Mouse (Mus musculus) left cerebral cortex, postnatal 4 days (tissue): Measurements from ENCODE around the gene Ano6. TPM values are rescaled to one million over a fixed set of nuclear protein-coding genes. Genes with fewer than 3 reads are reported as not detected.

ENCODE experiments used
- DNase-seq: peaks from one replicate; pipeline ENCODE4 v3.0.0-alpha.2; 2022
- intact Hi-C: fragments of 180-260 bp; cut with DNase I; formaldehyde crosslinking; loops from one replicate; pipeline ENCODE4 v1.15.1; 2025
- total RNA-seq, 2 experiments: library from RNA; stranded (reverse); gene quantifications; 2 replicates each; pipeline ENCODE4 v1.2.3; 2021

Ano6 gene
- total RNA-seq, 2 experiments from 2014 or later: 26.9 to 27.2 TPM

DNA sequence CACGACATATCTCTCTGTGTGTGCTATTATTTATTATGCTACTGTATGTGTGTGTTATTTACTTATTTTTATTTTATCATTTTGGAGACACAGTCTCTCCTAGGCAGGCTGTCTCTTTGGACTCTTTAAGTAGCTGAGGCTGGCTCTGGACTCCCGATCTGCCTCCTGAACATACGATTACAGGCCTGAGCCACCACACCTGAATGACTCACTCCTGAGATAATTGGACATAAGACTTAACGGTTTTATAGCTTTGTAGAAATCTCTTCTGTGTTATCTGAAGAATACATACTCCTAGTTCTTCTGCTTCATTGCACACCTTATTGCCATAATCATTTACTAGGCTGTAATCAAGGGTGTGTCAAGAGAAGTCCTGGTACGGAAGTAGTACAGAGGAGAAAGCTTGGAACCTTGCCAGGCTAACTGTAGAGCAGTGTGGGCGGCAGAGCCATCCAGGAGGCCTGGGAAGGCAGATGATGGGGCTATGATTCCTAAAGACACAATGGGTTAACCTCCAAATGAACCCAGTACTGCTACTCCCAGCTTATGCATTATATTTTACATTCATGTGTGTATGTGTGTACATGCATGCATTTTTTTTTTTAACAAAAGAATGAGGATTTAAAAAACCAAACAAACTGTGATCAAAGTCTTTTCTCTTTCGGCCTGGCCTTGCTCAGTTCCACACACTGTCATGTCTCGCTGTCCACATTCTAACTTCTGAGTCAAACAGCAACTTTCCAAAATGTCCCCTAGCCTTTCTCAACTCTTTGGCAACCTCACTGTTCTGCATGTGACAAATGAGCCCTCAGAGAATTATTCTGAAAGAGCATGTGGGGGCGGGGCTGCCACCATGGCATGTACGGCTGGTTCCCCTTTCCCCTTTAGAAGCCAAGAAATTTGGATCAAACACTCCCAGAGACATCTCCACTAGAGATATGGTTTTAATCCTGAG lies 4.2 kb downstream of the Ano6 start:
- no peak for DNase-seq
- intact Hi-C loops: loop anchor here (10.0 kb wide), 1 partner anchor 490 kb away; the partner anchor contains the start of gene Arid2

DNA sequence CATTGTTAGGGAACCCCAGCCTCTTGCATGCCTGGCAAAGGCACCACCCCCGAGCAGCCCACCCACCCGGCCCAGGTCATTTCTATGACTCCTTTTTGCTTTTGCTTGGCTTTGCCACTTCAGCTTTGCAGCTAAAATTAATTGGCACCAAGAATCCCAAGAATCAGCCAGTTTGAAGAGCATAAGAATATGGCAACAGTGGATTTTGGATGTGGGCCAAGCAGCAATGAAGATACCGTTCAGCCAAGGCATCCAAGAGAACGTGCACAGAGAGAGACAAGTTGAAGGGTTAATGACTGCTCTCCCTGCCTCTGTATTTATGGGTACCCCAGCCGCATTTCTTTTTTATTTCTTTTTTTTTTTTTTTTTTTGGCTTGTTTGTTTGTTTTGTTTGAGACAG lies 5.4 kb downstream of the Ano6 start:
- no peak for DNase-seq
- intact Hi-C loops: loop anchor here (10.0 kb wide), 1 partner anchor 489 kb away; the partner anchor contains the start of gene Arid2

DNA sequence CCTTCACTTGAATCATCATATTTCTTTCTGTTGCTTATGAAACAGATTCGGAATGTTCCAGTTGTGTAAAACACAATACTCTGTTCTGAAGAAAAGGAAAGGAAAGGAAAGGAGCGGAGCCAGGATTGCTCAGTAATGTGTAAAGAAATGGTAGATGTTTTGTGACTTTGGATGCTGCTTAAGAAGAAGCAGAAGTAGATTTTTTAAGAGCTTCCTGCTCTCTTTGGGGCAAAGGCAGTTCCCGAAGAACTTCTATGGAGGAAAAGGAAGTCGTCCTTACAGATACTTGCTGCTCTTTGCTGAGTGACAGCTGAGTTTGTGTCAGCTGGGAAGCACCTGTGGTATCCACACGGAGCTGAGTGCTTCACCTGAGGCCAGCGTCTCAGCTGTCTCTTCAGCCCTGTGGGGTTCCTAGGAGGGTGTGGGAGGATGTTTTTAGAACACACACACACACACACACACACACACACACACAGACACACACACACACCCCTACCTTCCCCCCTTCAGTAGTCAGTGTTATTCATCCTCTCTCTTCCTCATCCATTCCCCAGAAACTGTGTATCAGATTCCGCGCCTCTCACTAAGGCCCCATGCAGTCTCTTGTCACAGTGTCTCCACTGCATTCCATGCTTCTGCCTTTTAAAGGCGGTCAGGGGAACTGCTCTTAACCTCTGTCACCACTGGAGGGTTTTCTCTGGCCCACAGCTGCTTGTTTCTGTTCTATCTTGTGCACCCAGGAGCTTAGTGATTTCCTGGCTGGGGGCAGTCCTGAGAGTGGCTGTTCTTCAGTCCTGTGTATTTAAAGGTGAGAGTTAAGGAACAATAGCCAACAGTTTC lies 6.7 kb downstream of the Ano6 start:
- intact Hi-C loops: loop anchor here (10.0 kb wide), 1 partner anchor 487 kb away; the partner anchor contains the start of gene Arid2
- no peak for DNase-seq

DNA sequence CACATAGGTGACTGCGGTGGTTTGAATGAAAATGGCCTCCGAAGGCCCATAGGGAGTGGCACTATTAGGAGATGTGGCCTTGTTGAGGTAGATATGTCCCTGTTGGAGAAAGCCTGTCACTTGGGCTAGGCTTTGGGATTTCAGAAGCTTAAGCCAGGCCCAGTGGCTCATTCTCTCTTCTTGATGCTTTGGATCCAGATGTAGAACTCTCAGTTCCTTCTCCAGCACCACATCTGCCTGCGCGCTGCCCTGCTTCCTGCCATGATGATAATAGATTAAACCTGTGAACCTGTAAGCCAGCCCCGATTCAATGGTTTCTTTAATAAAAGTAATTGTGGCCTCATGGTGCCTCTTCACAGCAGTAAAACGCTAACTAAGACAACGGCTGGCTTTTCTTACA lies 7.6 kb downstream of the Ano6 start:
- intact Hi-C loops: loop anchor here (10.0 kb wide), 1 partner anchor 487 kb away; the partner anchor contains the start of gene Arid2

DNA sequence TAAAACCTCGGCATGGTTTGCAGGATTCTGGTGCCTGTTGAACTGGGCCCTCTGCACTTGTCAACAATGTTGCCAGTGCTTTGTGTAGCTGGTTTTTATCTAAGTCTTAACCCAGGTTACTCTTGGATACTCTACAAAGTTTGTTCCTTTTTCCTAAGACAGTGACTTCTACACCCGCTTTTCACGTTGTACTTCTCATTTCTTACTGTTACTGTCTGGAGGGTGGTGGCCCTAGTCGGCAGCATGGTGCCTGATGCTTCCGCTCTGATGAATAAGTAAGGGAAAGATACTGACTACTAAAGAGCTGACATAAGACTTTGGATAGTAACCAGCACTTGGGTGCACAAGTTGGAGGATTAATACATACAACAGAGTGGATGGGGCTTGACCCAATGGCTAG lies 9.0 kb downstream of the Ano6 start:
- DNase-seq: no peak
- intact Hi-C loops: loop anchor here (10.0 kb wide), 1 partner anchor 485 kb away; the partner anchor contains the start of gene Arid2

More for the DNA sequence above, 7.6 kb downstream of the Ano6 start:
- no peak for DNase-seq

DNA sequence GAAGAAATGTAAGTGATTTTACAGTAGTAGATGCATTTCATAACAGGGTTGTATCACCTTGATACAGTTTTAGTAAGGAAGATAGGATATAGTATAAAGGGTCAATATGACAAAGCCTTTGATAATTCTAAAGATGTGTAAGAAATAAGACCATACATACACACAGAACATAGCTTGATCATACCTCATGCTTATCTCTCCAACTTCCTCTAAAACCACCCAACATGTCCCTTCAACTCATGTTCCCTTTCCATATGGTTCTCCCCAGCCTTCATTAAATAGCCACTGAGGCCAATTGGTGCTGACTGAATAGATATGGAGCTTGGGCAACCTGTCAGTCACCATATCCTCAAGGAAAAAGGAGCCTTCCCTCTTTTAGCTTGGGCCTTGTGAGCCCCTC lies 9.4 kb downstream of the Ano6 start:
- no peak for DNase-seq
- intact Hi-C loops: no loop called here

DNA sequence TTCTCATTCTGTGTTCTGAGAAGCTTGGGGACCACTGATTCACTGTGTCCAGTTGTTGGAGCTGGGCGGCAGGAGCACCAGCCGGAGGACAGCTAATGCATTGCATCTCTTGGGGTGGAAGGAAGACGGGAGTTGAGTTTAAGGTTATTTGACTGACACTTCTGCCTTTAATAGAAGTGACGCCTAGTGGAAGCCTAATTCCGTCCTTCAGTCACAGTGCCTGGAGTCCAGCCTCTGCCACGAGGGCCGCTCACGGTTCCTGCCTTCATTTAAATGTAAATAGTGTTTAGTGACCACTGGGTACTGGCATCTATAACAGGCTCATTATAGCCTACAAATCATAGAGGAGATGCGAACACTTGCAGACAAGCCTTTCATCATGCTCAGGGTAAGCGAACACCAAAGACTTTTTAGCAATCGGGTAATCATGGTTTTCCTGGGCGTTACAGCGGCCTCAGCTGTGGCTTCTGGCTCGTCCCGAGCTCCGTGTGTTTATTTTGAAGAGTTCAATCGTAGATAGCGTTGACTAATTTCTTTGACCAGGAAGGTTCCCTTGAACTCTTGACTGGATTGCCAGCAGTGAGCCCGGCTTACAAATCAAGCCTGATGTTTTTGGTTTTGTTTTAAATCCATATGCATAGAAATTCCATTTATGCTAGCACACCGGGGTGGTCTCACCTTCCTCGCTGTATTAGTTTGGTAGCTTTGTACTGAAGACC lies 10.8 kb downstream of the Ano6 start:
- intact Hi-C loops: no loop called here
- no peak for DNase-seq

DNA sequence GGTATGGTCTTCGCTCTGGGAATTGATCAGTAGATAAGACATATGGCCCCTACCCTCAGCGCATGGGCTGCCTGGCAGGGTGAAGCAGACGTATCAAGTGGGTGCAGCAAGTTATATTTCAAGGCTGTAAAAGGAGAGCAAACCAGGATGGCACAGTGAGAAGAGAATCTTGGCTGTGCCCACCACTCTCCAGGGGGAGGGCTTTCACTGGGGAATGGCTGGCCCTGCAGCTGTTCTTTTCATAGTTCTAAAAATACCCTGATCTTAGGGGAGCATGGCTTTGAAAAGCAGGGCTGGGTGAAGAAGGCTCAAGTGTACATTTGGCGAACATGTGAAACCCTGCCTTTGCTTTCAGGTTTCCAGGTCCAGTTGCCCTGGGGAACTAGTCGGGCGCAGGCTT lies 11.5 kb downstream of the Ano6 start:
- intact Hi-C loops: no loop called here
- DNase-seq: no peak

DNA sequence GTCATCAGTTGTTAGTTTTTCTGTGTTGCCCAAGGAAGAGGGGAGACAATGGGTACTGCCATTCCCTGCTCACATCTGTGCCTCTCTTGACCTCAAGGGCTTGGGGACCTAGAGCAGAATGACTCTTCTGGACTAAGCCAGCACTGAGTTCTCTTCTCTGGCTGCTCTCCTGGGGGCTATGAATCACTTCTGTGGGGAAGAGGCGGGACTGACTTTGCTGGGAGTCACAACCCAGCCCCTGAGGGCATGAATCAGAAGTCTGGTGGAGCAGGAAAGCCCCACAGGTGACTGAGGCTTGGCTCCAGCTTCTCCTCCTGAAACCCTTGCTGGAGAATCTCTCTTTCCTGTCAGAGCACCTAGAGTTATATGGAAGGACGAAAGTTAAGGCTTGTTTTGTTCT lies 12.1 kb downstream of the Ano6 start:
- intact Hi-C loops: no loop called here
- no peak for DNase-seq

DNA sequence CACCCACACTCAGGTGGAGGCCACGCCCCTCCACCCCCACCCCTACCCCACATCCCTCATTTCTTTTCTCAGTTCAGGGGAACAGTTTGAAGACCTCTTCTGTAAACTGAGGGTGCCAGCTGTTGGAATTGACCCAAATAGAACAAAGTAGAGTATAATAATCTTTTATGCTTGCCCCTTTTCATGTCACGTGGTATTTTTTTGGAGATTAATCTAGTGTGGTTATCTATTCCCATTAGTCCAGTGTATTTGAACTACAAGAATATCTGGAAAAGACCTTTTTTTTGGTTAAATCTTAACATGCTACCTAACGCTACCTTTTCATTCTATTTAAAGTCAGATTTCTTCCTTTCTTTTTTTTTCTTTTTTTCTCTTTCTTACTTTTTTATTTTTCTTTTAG lies 12.8 kb downstream of the Ano6 start:
- DNase-seq: no peak
- intact Hi-C loops: no loop called here

DNA sequence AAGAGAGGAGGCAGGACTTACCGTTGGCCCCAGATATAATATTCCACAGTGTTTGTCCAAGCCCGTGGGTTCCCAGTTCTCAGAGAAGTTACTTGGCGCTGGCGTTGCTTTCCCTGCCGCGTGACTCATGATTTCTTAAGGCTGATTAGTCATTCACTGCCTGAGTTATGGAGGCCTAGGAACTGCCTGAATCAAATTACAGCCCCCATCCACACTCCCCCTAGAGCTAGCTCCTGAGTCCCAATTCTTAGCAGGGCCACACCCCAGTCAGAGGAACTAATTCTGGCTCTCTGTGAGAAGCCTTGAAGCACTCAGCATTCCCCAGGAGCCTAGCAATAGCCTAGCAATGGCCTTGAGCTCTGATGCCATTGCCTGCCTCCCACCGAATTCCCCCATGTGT lies 13.6 kb downstream of the Ano6 start:
- intact Hi-C loops: no loop called here

DNA sequence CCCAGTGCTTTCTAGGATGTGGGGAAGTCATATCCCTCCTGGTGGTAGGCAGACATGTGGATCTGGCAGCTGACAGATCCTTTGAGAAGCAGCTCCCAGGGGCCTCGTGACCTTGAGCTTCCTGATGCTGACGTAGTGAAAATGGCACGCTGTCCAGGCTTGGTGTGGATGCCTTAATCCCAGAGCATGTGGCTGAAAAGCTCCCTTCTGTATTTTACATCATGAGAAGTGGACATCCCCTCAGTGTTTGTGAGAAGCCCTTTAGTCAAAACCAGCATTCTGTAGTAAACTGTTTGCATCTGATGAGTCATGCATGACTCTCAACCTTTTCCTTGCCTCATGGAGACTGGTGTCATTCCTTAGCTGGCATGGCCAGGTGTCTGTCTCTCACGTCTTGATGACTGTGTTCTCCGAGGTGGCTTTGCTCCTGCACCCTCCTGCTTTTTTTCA lies 14.4 kb downstream of the Ano6 start:
- intact Hi-C loops: no loop called here
- DNase-seq: no peak

More for the DNA sequence above, 13.6 kb downstream of the Ano6 start:
- DNase-seq: no peak

DNA sequence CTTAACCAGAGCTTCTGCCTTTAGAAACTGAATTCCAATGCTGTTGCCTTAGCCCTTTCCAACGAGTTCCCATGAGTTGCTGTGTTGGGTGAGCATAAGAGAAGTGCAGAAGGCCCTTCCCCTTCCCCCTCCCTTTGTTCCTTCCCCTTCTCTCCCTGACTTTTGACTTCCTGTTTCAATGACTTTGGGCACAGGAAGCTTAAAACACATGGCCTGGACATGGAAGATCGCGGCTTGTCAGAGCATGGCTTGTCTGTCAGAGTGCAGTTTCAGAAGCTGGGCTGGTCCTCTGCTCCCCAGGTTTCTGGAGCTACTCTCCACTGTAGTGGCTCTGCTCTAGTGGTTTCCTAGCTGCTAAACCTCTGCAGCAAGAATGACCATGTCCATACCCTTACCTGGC lies 17.3 kb downstream of the Ano6 start:
- intact Hi-C loops: no loop called here
- no peak for DNase-seq

DNA sequence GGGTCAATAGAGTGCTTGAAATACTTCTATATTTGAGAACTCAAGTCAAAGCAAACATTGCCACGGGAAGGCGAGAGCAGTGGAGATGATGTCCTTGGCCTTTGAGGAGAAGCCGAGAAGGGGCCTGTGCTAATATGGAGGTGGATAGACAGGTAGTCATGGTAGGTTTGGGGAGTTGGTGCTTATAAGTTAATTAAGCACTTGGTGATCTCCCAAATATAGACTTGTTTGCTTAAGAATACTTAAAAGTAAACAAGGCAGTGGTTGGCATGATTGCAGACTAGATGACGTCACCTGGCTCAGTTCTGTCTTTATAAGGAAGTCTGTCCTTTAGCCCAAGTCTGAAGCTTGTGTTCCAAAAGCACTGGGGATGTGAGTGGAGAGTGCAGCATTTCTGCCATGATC lies 19.7 kb downstream of the Ano6 start:
- DNase-seq: no peak
- intact Hi-C loops: no loop called here

DNA sequence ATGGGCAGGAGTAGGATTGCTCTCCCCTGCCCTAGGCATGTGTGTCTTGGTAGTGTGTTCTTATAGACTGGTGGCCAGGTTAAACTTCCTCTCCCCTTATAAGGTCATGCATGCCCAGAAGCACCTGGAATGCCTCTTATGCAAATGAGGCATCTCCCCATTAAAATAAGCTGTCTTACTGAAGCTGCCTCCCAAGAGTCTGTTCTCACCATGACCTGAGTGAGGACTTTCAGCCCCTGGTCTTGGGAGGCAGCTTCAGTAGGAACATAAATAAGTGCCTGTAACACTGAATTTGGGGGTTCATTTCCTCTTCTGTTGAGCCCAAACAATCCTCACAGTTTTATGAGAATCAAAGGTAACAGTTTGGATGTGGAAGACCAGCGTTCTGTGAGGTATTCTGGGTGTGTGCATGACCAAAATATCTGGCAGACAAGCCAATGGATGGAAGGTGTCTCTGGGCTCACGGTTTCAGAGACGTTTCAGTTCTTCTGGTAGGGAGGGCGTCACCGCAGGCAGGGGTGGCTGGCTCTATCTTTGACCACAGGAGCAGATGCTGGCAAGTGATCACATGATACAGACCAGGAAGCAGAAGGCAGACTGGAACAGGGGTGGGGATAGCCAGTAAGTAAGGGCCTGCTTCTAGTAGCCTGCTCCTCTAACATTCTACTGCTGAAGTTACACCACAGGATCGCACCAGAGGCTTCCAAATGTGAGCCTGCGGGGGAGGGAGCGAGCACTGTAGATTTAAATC lies 22.4 kb downstream of the Ano6 start:
- DNase-seq: no peak
- intact Hi-C loops: no loop called here

DNA sequence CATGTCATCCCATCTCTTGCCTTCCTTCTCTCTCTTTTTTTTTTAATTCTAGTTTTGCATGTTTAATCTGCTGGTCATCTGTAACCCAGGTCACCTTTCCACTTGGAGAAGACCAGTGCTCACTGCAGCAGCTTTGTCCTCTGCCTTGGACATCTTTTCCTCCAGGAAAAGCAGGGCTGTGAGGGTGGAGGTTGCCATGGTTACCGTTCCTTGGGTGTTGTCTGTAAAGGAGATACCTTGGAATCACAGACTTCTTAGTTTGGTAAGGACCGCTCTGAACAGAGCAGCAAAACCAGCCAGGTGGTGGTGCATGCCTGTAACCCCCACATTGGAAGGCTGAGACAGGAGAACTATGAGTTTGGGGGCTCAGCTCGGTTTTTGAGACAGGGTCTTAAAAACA lies 26.9 kb downstream of the Ano6 start:
- no peak for DNase-seq
- intact Hi-C loops: no loop called here

DNA sequence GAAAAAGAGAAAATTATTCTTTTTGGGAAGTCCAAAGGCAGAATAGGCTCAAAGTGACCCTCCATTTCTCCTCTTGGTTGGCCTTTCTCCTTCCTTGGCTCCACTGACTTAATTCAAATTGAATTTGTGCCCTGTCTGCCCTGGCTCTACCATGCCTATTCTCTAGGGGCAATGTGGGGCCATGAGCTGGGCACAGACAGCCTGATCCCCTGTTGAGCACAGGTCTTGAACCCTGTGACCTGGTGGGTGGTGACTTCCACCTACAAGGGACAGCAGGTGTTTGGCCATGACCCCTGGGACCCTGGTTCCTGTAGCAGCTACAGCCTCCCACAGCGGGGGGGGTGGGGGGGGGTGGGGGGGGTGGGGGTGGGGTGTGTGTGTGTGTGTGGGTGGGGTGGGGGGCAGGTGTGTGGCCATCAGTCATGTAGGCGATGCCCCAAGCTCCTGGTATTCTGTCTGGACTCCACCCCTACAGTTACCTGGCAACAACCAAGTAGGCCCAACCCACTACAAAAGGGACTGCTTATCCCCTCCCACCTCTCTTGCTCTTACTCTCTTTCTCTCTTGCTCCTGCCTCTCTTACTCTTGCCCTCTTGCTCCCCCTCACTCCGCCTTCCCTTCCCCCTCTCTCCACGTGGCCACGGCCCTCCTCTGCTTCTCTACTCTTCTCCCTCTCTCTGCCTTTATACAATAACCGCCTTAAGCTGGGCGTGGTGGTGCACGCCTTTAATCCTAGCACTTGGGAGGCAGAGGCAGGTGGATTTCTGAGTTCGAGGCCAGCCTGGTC lies 28.8 kb downstream of the Ano6 start:
- intact Hi-C loops: no loop called here
- no peak for DNase-seq

DNA sequence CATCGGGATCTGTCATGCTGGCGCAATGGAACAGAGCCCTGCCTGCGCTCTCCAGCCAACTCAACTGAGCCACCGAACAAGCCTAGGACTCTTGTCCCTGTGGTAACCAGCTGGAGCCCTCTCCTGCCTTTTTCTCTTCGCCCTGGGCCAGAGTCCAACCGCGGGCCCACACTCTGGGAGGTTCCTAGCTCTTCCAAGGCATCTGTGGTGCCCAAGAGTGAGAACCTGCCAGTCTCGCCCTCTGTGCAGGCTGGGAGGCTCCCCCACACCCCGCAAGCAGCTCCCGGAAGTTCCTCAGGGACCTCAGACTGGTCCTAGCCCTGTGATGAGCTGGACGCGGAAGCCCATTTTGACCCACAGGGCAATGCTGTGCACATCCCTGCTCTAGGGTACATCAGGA lies 29.5 kb downstream of the Ano6 start:
- peak; percentile 20 for DNase-seq
- intact Hi-C loops: no loop called here

DNA sequence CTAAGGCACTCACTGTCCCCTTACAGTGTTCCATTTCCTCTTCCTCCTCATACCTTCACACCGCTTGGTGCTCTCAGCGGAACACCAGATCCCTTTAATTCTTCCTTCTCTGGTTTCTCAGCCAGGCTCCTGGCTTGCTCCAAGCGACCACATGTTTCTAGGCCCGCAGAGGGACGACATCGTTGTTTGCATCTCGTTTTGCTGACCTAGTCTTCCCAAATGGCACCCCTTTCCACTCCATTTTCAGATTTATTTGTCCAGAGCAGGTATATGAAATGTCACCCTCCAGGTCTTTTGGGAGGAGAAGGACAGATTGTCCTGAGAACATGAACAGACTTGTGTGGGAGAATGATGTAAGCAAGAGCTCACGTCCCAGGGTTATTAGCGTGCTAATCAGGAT lies 30.0 kb downstream of the Ano6 start:
- no peak for DNase-seq
- intact Hi-C loops: no loop called here
